28 mouse cellular contexts compared by ENCODE assay signal in genomic region chr6:66168913-66169312, GRCm38 (mm10).
"Had no signal": no experiment of that assay in that cellular context is flagged by ENCODE, and none has a peak within 500 bp of the region (broad histone marks: within the 10 kb centered on the region; RNA-seq: fewer than 3 reads in every experiment).

No protein-coding gene starts in this region.

- H3K27ac ChIP-seq: left cerebral cortex, adult 2 months; limb, embryonic 10.5 days; limb, embryonic 12.5 days; limb, embryonic 13.5 days; limb, embryonic 15.5 days; liver, embryonic 12.5 days; liver, embryonic 13.5 days; liver, embryonic 14.5 days; liver, embryonic 15.5 days; macrophage; midbrain, embryonic 10.5 days; midbrain, embryonic 12.5 days; midbrain, embryonic 13.5 days; midbrain, embryonic 15.5 days; neural tube, embryonic 12.5 days; neural tube, embryonic 13.5 days had no signal

- H3K9ac ChIP-seq: limb, embryonic 12.5 days; limb, embryonic 13.5 days; limb, embryonic 15.5 days; liver, embryonic 12.5 days; liver, embryonic 13.5 days; liver, embryonic 14.5 days; liver, embryonic 15.5 days; liver, postnatal 0 days; midbrain, embryonic 12.5 days; midbrain, embryonic 13.5 days; midbrain, embryonic 15.5 days; neural tube, embryonic 12.5 days; neural tube, embryonic 13.5 days had no signal

- H3K36me3 ChIP-seq: limb, embryonic 10.5 days; limb, embryonic 12.5 days; limb, embryonic 13.5 days; limb, embryonic 15.5 days; liver, embryonic 12.5 days; liver, embryonic 13.5 days; liver, embryonic 15.5 days; midbrain, embryonic 10.5 days; midbrain, embryonic 12.5 days; midbrain, embryonic 13.5 days; midbrain, embryonic 15.5 days; neural tube, embryonic 12.5 days; neural tube, embryonic 13.5 days had no signal

- H3K4me2 ChIP-seq: limb, embryonic 12.5 days; limb, embryonic 13.5 days; limb, embryonic 15.5 days; liver, embryonic 11.5 days; liver, embryonic 12.5 days; liver, embryonic 13.5 days; liver, embryonic 15.5 days; midbrain, embryonic 11.5 days; midbrain, embryonic 12.5 days; midbrain, embryonic 13.5 days; midbrain, embryonic 15.5 days; neural tube, embryonic 12.5 days; neural tube, embryonic 13.5 days had no signal

- H3K4me1 ChIP-seq: limb, embryonic 10.5 days; limb, embryonic 12.5 days; limb, embryonic 13.5 days; limb, embryonic 15.5 days; liver, embryonic 12.5 days; liver, embryonic 13.5 days; liver, embryonic 15.5 days; megakaryocyte, embryonic 14.5 days; midbrain, embryonic 10.5 days; midbrain, embryonic 12.5 days; midbrain, embryonic 13.5 days; midbrain, embryonic 15.5 days; neural tube, embryonic 12.5 days; neural tube, embryonic 13.5 days had no signal

- H3K9me3 ChIP-seq: limb, embryonic 10.5 days; limb, embryonic 13.5 days; limb, embryonic 15.5 days; liver, embryonic 12.5 days; liver, embryonic 13.5 days; liver, embryonic 15.5 days; midbrain, embryonic 12.5 days; midbrain, embryonic 13.5 days; midbrain, embryonic 15.5 days; neural tube, embryonic 12.5 days; neural tube, embryonic 13.5 days had no signal

- H3K27me3 ChIP-seq: limb, embryonic 12.5 days; limb, embryonic 13.5 days; limb, embryonic 15.5 days; liver, embryonic 12.5 days; liver, embryonic 13.5 days; liver, embryonic 15.5 days; megakaryocyte, embryonic 14.5 days; midbrain, embryonic 12.5 days; midbrain, embryonic 13.5 days; midbrain, embryonic 15.5 days; neural tube, embryonic 12.5 days; neural tube, embryonic 13.5 days had no signal

- DNase-seq: layer of hippocampus, postnatal 36 days; left cerebral cortex, postnatal 4 days; liver; liver, embryonic 13.5 days; liver, postnatal 0 days; lung, adult 18-20 months; lung, adult 2 months; midbrain, embryonic 14.5 days had no signal

- ATAC-seq: liver, embryonic 12.5 days; liver, postnatal 0 days; midbrain, embryonic 13.5 days; midbrain, embryonic 15.5 days; midbrain, embryonic 16.5 days had no signal

- H3K4me3 ChIP-seq: left cerebral cortex, adult 2 months; limb, embryonic 10.5 days; limb, embryonic 12.5 days; limb, embryonic 13.5 days; limb, embryonic 15.5 days; liver, embryonic 12.5 days; liver, embryonic 13.5 days; liver, embryonic 15.5 days; megakaryocyte, embryonic 14.5 days; midbrain, embryonic 10.5 days; midbrain, embryonic 12.5 days; midbrain, embryonic 13.5 days; midbrain, embryonic 15.5 days; myocyte; neural tube, embryonic 12.5 days; neural tube, embryonic 13.5 days had no signal
